Comparison of ENCODE assay signal across 7 mouse cellular contexts in genomic region chr8:84840248-84840999, GRCm38 (mm10). TPM values are rescaled to one million over a fixed set of nuclear protein-coding genes. Genes with fewer than 3 reads are reported as not detected.
A peak's percentile ranks its signal among the peaks of the same experiment; 100 is the strongest.
DNase-seq lines count a peak whose midpoint lies in the region; ATAC-seq lines count a peak whose summit lies in the region.

Gene Rad23a, minus strand, starts transcription at chr8:84840665.

- peak; percentile 89 for DNase-seq in adrenal gland, adult 8-10 months
- DNase-seq in embryo, embryonic 9.5 days (ENCODE audit: extremely low spot score) = peak; percentile 91
- DNase-seq in gastrocnemius, postnatal 4 days (ENCODE audit: low spot score in 2 of 2) = peak; percentile 79 to 90
- DNase-seq in left cerebral cortex, postnatal 36 days (ENCODE audit: low spot score in 2 of 2) = peak; percentile 90 to 92
- DNase-seq in midbrain, embryonic 11.5 days (ENCODE audit: low spot score, missing footprints) = peak; percentile 98
- DNase-seq in skeletal muscle tissue, adult 2 months (ENCODE audit: low read depth, low spot score) = peak; percentile 89

- H3K9ac ChIP-seq in intestine, embryonic 16.5 days (ENCODE audit: low read depth, low read length) = peak within 1 kb of the TSS; percentile 94
- peak within 1 kb of the TSS; percentile 97 for H3K9ac ChIP-seq in midbrain, embryonic 11.5 days (ENCODE audit: low read length)

- peak within 1 kb of the TSS; percentile 88 for H3K27ac ChIP-seq in intestine, embryonic 16.5 days (ENCODE audit: low read length)
- H3K27ac ChIP-seq in midbrain, embryonic 11.5 days (ENCODE audit: low read depth, low read length) = peak within 1 kb of the TSS; percentile 85

- H3K36me3 ChIP-seq in intestine, embryonic 16.5 days (ENCODE audit: control insufficient read depth, insufficient read depth, low read length) = peaks cover 46% of the 10 kb centered on the region
- peaks cover 57% of the 10 kb centered on the region for H3K36me3 ChIP-seq in midbrain, embryonic 11.5 days (ENCODE audit: control insufficient read depth, insufficient read depth, low read length)

- peaks cover 36% of the 10 kb centered on the region for H3K4me1 ChIP-seq in intestine, embryonic 16.5 days (ENCODE audit: control insufficient read depth, insufficient read depth, low read length)
- H3K4me1 ChIP-seq in midbrain, embryonic 11.5 days (ENCODE audit: control insufficient read depth, insufficient read depth, low read length) = peaks cover 22% of the 10 kb centered on the region

- H3K4me3 ChIP-seq in intestine, embryonic 16.5 days (ENCODE audit: low read length) = peak within 1 kb of the TSS; percentile 91
- H3K4me3 ChIP-seq in midbrain, embryonic 11.5 days (ENCODE audit: low read depth, low read length) = peak within 1 kb of the TSS; percentile 94

- peak; percentile 97 for ATAC-seq in intestine, embryonic 16.5 days
- peak; percentile 97 for ATAC-seq in midbrain, embryonic 11.5 days (ENCODE audit: low FRiP score)

- H3K27me3 ChIP-seq in intestine, embryonic 16.5 days (replicated peaks; ENCODE audit: control insufficient read depth, insufficient read depth, low read length) = no peaks in the 10 kb centered on the region
- H3K27me3 ChIP-seq in midbrain, embryonic 11.5 days (ENCODE audit: control insufficient read depth, insufficient read depth, low read length) = no peaks in the 10 kb centered on the region

- peak within 1 kb of the TSS; percentile 66 for H3K4me2 ChIP-seq in intestine, embryonic 16.5 days (ENCODE audit: low read depth, low read length)
- peak within 1 kb of the TSS; percentile 68 for H3K4me2 ChIP-seq in midbrain, embryonic 11.5 days

- WGBS in intestine, embryonic 16.5 days = under 1% methylated on average over 51 of the region's 55 CpGs
- under 1% methylated on average over 51 of the region's 55 CpGs for WGBS in midbrain, embryonic 11.5 days

- intact Hi-C loops in left cerebral cortex, postnatal 36 days (cut with DNase I) = no loop called here

- H3K9me3 ChIP-seq in intestine, embryonic 16.5 days (ENCODE audit: control insufficient read depth, low read length) = no peaks in the 10 kb centered on the region
- no peaks in the 10 kb centered on the region for H3K9me3 ChIP-seq in midbrain, embryonic 11.5 days (ENCODE audit: control insufficient read depth, low read length)

RNA-seq across cellular contexts. Expression of gene Rad23a, which starts in this region (rescaled TPM):
- 100 to 1,000 TPM; 107 to 125 (median 111) TPM for total RNA-seq in adrenal gland, adult 8-10 months (2022)
- 100 to 1,000 TPM; 121 to 123 TPM for total RNA-seq in gastrocnemius, postnatal 4 days (2021)
- polyA plus RNA-seq in intestine, embryonic 16.5 days (2015; fragmentation: Nextera tagmentation; extraction: Ambion mirVana) = 109 and 115 TPM in 2 replicates
- 10 to 100 TPM; 77.9 to 78.8 TPM for total RNA-seq in left cerebral cortex, postnatal 36 days (2021)
- polyA plus RNA-seq in midbrain, embryonic 11.5 days (2014; fragmentation: Nextera tagmentation; extraction: Ambion mirVana) = 87.7 and 100 TPM in 2 replicates

Comparison
In these comparisons a context has a peak if more than half of its experiments do, and no peak if none do; other contexts are left out.
1. Peak in every context shown above with its lines: DNase-seq, ATAC-seq, H3K4me3 ChIP-seq and H3K27ac ChIP-seq.